Mouse (Mus musculus) megakaryocyte progenitor cell, adult 5-6 weeks (primary cell): ENCODE results near the gene Wdr26. TPM values are rescaled to one million over a fixed set of nuclear protein-coding genes. Genes with fewer than 3 reads are reported as not detected.

Experiments
- ATAC-seq: replicated peaks from 2 replicates; pipeline ENCODE4 v1.8.0; 2016; ENCODE audit warnings: mild to moderate bottlenecking, moderate TSS enrichment, inconsistent platforms; ENCODE audit not compliant: poor library complexity
- total RNA-seq, 2 experiments: library from RNA; stranded (forward) in 1 of 2; stranded (reverse) in 1 of 2; fragments of 157-497, 149-512 nt in 1 of 2; fragments of 200-1000 nt in 1 of 2; gene quantifications; 2 replicates each; pipeline versions ENCODE4 v1.2.3 to v1.2.4; 2015 to 2017

Wdr26 gene
- total RNA-seq, 2 experiments from 2014 or later: 114 to 124 TPM

DNA sequence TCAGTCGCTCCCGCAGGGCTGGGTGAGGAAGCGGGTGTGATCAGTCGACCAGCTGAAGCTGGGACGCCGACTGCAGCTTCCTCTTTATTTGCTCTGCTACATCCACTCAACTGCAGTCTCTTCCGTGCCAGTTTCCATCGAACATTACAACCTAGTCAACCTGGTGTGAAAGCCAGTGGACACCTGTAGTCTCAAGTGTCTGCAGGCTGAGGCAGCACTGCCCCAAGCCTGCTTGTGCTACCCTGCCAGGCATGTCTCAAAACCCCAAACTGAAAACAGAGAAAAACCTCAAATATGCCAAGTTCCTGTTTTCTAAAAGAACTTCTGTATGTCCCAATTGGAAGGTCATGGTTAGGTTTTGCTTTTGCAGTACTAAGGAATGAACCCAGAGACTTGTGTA is 41.6 kb downstream of the Wdr26 start:
- peak; percentile 78 for ATAC-seq

DNA sequence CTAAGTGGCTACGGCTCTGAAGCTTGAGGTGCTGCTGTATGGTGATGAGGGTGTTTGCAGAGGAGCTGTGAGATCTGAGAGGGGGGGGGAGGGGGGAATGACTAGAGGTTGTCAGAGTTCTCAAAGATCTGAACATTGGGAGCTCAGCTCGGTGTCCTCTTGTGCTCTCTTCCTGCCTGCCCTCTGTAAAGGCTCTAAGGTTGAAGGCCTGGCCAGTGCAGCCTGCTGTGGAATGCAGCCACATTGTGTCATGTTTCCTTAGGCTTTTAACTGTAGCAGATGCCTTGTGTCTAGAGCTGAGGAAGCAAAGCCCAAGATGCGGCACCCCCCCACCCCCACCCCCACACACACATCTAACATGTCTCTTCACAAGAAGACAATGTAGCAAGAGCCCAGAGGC is 43.4 kb downstream of the Wdr26 start:
- no peak for ATAC-seq

- no peak for ATAC-seq
These were observed 44.0 kb downstream of the Wdr26 start for GRCm38 (mm10) chr1:181167816-181168215.

- no peak for ATAC-seq
These were observed 60.3 kb downstream of the Wdr26 start for GRCm38 (mm10) chr1:181151541-181151940.

DNA sequence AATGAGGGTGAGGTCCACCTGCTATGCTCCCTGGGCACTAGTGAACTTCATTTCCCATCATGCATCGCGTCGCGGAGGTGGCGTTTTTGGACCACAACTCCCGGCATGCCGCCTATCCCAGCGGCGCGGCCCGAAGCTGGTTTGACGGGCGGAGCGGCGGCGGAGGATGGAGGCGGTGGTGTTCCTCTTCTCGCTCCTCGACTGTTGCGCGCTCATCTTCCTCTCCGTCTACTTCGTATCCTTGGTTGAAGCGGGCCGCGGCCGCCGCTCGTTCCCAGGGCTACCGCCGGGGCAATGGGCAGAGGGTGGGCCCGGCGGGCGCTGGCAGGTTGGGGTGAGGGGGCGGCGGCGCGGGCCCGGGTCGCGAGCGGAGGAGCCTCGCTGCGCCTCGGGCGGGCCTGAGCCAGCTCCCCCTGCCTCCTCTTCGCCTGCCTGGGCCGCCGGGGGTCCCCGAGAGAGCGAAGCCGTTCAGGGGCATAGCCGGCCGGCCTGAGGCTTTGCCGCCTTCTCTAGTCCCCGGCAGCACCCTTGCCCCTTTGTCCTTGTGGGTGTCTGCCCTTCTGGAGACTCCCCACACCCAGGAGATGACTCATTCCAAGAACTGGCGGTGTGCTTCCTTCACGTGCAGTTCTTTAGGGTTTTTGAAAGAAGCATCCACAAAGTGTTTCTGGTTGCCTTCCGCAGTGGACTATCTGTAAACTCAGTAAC is 60.8 kb downstream of the Wdr26 start:
- peak; percentile 96 for ATAC-seq

GRCm38 (mm10) chr1:181150431-181150826 is 61.4 kb downstream of the Wdr26 start:
- no peak for ATAC-seq

DNA sequence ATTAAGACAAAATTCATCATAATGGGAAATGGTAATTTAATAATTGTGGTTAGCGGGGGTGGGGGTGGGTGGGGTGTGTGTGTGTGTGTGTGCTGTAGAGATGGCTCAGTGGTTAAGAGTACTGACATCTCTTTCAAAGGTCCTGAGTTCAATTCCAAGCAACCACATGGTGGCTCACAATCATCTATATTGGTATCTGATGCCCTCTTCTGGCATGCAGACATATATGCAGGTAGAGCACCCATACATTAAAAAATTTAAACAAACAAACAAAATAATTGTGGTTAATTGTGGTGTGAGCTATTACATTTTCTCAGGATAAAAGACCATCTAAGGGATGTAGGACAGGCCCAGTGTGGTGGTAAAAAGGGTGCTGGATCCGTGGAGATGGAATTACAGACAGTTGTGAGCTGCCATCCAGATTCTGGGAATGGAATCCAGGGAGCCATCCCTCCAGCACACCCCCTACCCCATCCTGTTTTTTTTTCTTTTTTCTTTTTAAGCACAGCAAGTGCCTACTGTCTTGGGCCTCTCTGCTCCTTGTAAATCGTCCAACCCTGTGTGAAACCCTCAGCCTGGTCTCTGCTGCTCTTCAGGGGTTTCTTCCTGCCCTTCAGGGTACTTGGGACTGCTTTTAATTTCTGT is 62.3 kb downstream of the Wdr26 start:
- ATAC-seq: no peak

- ATAC-seq: 0 out of 2 replicates have a peak, but pooled peaks have one; percentile 3
These were observed 63.3 kb downstream of the Wdr26 start for GRCm38 (mm10) chr1:181148540-181148939.

DNA sequence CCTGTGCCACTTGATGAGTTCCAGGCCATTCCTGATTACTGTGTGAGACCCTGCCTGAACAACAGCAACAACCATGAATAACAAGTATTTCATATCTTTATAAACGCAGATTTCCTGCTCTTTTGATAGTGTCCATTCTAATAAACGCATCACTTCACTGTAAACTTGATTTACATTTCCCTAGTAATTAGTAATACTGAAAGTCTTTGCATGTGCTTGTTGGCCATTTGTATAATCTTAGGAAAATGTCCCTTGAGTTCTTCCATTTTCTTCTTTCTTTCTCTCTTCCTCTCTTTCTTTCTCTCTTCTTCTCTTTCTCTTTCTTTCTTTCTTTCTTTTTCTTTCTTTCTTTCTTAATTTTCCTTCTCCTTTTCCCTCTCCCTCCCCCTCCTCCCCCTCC is 65.6 kb downstream of the Wdr26 start:
- ATAC-seq: no peak

DNA sequence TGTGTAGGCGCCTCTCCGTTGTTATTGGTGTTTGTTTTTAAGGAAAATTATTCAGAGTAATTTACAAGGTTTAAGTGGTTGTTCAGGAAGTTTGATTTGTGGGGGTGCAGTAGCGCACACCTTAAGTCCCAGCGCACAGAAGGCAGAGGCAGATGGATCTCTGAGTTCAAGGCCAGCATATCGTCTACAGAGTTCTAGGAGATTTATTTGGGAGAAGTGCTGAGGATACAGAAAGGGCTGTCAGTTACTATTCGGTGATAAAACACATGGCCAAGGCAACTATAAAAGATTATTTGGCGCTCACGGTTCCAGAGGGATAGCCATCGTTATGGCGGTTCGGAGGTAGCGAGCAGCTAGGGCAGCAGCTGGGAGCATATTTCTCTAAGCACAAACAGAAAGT is 66.8 kb downstream of the Wdr26 start:
- no peak for ATAC-seq

DNA sequence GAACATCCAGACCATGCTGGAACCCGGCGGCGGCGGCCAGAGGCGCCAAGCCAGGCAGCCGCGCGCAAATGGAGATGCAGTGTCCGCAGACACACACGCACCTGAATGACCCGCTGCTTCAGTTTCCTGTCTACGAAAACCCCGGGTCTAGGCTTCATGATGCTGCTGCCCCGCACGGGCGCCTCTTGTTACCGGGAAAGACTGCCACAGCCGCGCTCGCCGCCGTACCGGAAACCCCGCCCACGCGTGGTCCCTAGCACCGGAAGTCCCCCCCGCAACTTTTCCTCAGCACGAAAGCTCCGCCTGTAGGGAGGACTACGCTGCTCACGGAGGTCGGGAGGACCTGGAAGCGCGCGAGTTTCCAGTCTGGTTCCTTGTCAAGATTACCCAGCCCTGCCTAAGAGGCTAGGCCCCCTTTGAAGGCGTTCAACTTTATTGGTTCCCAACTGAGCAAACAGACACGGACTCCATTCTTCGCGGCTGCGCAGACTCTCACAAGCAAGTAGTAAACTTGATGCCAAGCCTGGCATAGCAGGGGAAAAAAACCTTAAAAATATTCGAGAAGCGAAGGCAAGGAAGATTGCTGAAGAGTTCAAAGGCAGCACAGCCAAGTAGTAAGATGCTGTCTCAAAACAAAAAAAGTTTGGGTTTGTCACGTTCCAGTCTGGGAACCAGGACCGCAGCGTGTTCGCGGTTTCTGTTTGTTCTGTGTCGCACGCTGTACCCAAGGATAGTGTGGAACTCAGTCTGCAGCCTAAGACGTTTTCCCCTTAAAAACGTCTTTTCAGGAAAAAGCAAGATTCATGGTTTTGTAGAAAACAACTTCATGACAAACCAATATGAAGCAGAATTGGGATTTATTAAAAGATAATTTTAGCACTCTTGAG is 67.6 kb downstream of the Wdr26 start, which contains the start of the genes Nvl and Cnih4:
Nvl (minus strand) TSS at position 255 of the 887 bp plus-strand sequence.
Cnih4 (plus strand) TSS at position 744 of the 887 bp plus-strand sequence.
- peak; percentile 90 for ATAC-seq

GRCm38 (mm10) chr1:181143609-181143949 is 68.2 kb downstream of the Wdr26 start:
- ATAC-seq: peak; percentile 28

GRCm38 (mm10) chr1:181138730-181139129 is 73.1 kb downstream of the Wdr26 start:
- no peak for ATAC-seq

DNA sequence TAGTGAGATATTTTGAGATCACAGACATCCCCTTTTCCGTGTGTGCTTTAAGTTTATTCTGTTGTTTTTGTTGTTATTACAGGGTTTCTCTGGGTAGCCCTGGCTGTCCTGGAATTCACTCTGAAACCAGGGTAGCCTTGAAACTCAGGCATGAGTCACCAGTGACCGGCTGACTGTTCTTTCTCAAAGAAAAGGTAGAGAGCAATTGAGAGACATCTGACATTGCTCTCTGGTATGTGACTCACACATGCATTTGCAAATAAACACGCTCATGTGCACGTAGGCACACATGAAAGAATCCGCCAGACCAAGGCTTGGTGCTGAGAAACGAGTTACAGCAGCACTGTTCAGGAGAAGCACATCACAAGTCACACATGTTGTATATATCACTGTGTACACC is 79.9 kb downstream of the Wdr26 start:
- ATAC-seq: no peak

- no peak for ATAC-seq
These were observed 85.0 kb downstream of the Wdr26 start for GRCm38 (mm10) chr1:181126766-181127165.

DNA sequence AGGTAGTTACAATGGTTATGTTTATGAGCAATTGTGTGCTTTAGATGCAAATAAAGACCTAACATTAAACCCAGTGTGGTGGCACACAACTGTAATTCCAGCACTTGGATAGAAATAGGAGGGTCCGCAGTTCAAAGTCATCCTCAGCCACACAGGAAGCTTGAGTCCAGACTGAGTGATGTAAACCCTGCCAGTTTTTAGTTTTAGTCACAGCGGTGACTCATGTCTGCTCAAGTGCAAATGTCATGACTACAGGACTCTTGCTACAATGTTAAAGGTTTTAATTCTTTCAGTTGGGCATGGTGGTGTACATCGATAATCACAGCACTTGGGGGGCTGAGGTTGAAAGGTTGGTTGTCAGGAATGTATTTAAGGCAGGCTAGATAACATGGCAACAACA is 85.9 kb downstream of the Wdr26 start:
- no peak for ATAC-seq

DNA sequence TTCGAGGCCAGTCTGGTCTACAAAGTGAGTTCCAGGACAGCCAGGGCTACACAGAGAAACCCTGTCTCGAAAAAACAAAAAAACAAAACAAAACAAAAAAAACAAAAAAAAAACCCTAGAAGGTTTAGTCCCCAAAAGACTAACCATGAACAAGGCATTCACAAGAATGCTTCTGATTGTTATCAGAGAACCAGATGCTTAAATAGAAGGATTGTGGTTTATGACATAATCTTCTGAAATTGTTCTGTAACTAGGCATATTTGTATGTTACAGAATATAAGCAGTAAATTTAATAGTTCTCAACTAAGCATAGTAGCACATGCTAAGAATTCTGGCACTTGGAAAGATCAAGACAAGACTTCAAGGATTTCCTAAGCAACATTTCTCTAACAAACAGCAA is 87.7 kb downstream of the Wdr26 start:
- no peak for ATAC-seq
